Mouse (Mus musculus) cortical plate, adult 2 months (tissue): Measurements from ENCODE around the gene Kirrel3. TPM values are rescaled to one million over a fixed set of nuclear protein-coding genes. Genes with fewer than 3 reads are reported as not detected.

ENCODE experiments used
- H3K27ac ChIP-seq: fragments of 200-500 bp; 2 replicates; pipeline ENCODE4 v1.5.1; 2012; ENCODE audit warnings: low read length, control low read depth, inconsistent platforms; ENCODE audit not compliant: insufficient read depth
- H3K4me1 ChIP-seq: fragments of 200-500 bp; 2 replicates; pipeline ENCODE4 v1.6.1; 2011; ENCODE audit warnings: low read length; ENCODE audit not compliant: control insufficient read depth, insufficient read depth
- H3K4me3 ChIP-seq: fragments of 200-500 bp; 2 replicates; pipeline ENCODE4 v1.5.1; 2011; ENCODE audit warnings: mild to moderate bottlenecking, low read length, control low read depth; ENCODE audit not compliant: insufficient read depth
- CTCF ChIP-seq: fragments of 200-500 bp; IDR thresholded peaks from 2 replicates; pipeline ENCODE4 v1.5.1; 2011; ENCODE audit warnings: mild to moderate bottlenecking, control low read depth, low read length; ENCODE audit not compliant: insufficient read depth; ENCODE audit errors: extremely low read depth
- POLR2A ChIP-seq: fragments of 200-500 bp; IDR thresholded peaks from 2 replicates; pipeline ENCODE4 v1.6.1; 2011; ENCODE audit warnings: mild to moderate bottlenecking, low read length, control low read depth; ENCODE audit not compliant: insufficient read depth; ENCODE audit errors: extremely low read depth
- polyA plus RNA-seq: library from polyadenylated mRNA; depleted of rRNA; stranded (reverse); fragments of >200 nt; gene quantifications from 2 replicates; pipeline ENCODE4 v1.2.3, GENCODE M21; 2012

The Kirrel3 gene
- polyA plus RNA-seq, 1 experiment = 23.1 TPM

GRCm38 (mm10) chr9:34733579-34733978 is 247.9 kb downstream of the Kirrel3 start:
- Histone ChIP-seq H3K4me1 (peaks cover 4% of the 10 kb centered on the region; the same call in 1 of the 2 replicates), H3K4me3 (no peak overlapping the region), H3K27ac (no peak overlapping the region)
- TF ChIP-seq POLR2A (no peak), CTCF (no peak)

GRCm38 (mm10) chr9:34734991-34735390 is 249.3 kb downstream of the Kirrel3 start:
- TF ChIP-seq POLR2A (no peak), CTCF (no peak)
- Histone ChIP-seq H3K4me1 (peaks cover 4% of the 10 kb centered on the region; the same call in 1 of the 2 replicates), H3K4me3 (no peak overlapping the region), H3K27ac (no peak overlapping the region)

DNA sequence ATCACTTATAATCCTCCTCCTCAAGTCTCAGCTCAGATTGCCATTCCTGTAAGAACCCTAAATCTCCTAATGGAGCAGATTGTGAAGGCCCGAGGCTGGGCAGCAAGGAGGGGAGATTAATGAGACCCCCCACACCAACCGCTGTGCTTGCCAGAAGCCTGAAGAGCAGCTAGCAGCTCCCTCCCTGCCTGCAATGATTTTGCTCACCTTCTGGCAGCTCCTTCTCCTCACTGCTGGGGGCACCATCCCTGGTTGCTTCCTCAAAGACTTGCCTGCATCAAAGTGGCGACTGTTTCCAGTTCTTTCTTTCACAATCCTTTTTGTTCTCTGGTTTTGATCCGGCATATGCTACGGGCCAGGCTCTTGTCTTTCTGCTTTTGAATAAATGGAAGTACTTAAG is 253.7 kb downstream of the Kirrel3 start:
- Histone ChIP-seq H3K4me3 (no peak overlapping the region), H3K4me1 (peaks cover 1% of the 10 kb centered on the region; the same call in 1 of the 2 replicates), H3K27ac (no peak overlapping the region)
- TF ChIP-seq POLR2A (no peak), CTCF (no peak)

DNA sequence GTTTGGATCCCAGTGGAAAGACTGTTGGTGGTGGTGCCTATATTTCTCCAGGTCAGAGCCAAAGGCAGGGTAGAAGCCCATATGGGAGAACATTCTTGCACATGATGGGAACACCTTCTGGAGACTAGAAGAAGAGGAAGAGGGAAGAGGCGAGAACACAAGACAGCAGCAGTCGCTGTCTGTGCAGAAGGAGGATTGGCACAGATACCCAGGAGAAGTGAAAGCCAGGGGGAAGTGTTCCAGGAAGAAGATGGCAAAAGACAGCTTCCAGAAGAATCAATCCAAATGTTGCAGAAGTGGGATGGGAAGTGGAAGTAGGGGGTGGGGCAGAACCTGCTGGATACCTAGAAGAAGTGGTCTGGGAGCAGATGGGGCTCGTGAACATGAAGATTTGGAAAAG is 255.1 kb downstream of the Kirrel3 start:
- H3K4me1 ChIP-seq = peaks cover 1% of the 10 kb centered on the region
- H3K27ac ChIP-seq = no peak overlapping the region
- TF ChIP-seq POLR2A (no peak), CTCF (no peak)
- no peak overlapping the region for H3K4me3 ChIP-seq

GRCm38 (mm10) chr9:34748003-34748402 is 262.3 kb downstream of the Kirrel3 start:
- Histone ChIP-seq H3K27ac (no peak overlapping the region), H3K4me3 (no peak overlapping the region), H3K4me1 (peaks cover 6% of the 10 kb centered on the region)
- TF ChIP-seq POLR2A (no peak), CTCF (peak; percentile 53; the same call in 1 of the 2 replicates)

- no peak overlapping the region for H3K4me3 ChIP-seq
- TF ChIP-seq CTCF = no peak
- TF ChIP-seq POLR2A = no peak
- no peak overlapping the region for H3K27ac ChIP-seq
- peaks cover 6% of the 10 kb centered on the region for H3K4me1 ChIP-seq
These were observed 263.5 kb downstream of the Kirrel3 start for GRCm38 (mm10) chr9:34749161-34749560.

DNA sequence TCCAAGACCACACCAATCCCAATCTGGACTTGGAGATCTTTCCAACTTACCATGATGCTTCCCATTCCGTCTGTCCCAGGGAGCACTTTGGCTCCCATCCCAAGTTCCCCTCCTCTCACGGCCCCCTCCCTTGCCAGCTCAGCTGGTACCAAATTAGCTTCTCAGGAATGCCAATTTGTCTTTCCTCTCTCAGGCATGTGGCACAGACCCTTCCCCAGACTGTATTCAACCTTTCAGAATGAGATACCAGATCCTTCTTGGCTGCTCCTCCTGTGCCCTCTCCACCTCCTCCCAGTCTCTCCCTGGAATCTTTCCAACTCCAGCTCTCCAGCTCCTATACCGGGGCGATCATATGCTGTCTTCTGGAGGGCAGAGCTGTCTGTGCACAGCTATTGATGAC is 264.2 kb downstream of the Kirrel3 start:
- peaks cover 6% of the 10 kb centered on the region for H3K4me1 ChIP-seq
- no peak overlapping the region for H3K27ac ChIP-seq
- TF ChIP-seq POLR2A (no peak), CTCF (no peak)
- no peak overlapping the region for H3K4me3 ChIP-seq

- Histone ChIP-seq H3K4me1 (peaks cover 6% of the 10 kb centered on the region), H3K4me3 (no peak overlapping the region), H3K27ac (no peak overlapping the region)
- TF ChIP-seq CTCF = no peak
- no peak for TF ChIP-seq POLR2A
These were observed 265.2 kb downstream of the Kirrel3 start for GRCm38 (mm10) chr9:34750887-34751286.

DNA sequence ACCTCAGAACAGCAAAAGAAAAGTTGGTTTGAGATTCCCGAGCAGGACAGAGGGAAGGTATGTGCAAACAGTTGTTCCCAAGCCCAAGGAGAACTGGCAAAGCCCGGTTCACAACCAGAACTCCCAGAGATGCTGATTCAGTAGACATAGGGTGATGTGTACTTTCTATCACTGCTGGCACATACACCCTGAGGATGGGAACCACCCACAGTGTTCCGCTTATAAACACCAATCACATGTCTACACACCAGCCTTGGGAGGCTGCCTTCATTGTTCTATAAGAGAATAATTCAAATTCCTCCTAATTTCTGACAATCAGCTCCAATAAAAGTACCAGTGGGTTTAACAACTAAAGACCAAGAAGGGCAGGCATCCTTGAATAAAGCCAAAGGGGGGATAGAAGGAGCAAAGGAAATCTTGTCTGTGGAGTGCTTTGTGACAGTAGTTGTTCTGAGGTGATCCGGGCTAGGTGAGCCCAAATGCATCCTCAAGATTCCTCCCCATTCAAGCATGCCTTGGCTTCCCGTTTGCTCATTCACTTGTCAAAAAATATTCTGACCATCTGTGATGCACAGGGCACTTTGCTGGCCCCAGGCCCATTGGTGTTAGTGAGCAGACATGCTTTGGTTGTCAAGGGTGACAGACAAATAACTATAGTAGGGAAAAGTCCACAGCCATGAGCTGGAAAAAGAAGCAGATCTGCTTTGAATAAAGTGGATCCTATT is 266.5 kb downstream of the Kirrel3 start:
- Histone ChIP-seq H3K4me1 (peaks cover 6% of the 10 kb centered on the region), H3K4me3 (no peak overlapping the region), H3K27ac (no peak overlapping the region)
- no peak for TF ChIP-seq POLR2A
- TF ChIP-seq CTCF = no peak

GRCm38 (mm10) chr9:34752801-34753170 is 267.1 kb downstream of the Kirrel3 start:
- H3K27ac ChIP-seq = no peak overlapping the region
- peaks cover 6% of the 10 kb centered on the region for H3K4me1 ChIP-seq

More at GRCm38 (mm10) chr9:34752801-34753170, 267.1 kb downstream of the Kirrel3 start:
- peak; percentile 79 for TF ChIP-seq CTCF
- TF ChIP-seq POLR2A = no peak
- H3K4me3 ChIP-seq = no peak overlapping the region
